Mouse (Mus musculus): ENCODE results near the gene Gm3072. TPM values are rescaled to one million over a fixed set of nuclear protein-coding genes. Genes with fewer than 3 reads are reported as not detected.

The Gm3072 gene
- polyA plus RNA-seq, 1 experiment from 2014 or later = not detected

Other genes with a start within 250 kb of the Gm3072 start
- not detected in 2 replicates for gene Gm7945, start 238.2 kb downstream of the Gm3072 start, polyA plus RNA-seq (2015; fragmentation: Nextera tagmentation; extraction: Ambion mirVana)
- not detected in 2 replicates for gene Gm6482, start 216.3 kb downstream of the Gm3072 start, polyA plus RNA-seq (2015; fragmentation: Nextera tagmentation; extraction: Ambion mirVana)
- not detected in 2 replicates for gene Gm7954, start 171.1 kb downstream of the Gm3072 start, polyA plus RNA-seq (2015; fragmentation: Nextera tagmentation; extraction: Ambion mirVana)
- gene Gm3486, start 135.1 kb downstream of the Gm3072 start, polyA plus RNA-seq (2015; fragmentation: Nextera tagmentation; extraction: Ambion mirVana) = not detected in 2 replicates
- not detected in 2 replicates for gene Gm7970, start 69.0 kb downstream of the Gm3072 start, polyA plus RNA-seq (2015; fragmentation: Nextera tagmentation; extraction: Ambion mirVana)
- gene 1700049E17Rik2, start 51.4 kb downstream of the Gm3072 start, polyA plus RNA-seq (2015; fragmentation: Nextera tagmentation; extraction: Ambion mirVana) = not detected in 2 replicates
- not detected in 2 replicates for gene Gm3676, start 21.9 kb upstream of the Gm3072 start, polyA plus RNA-seq (2015; fragmentation: Nextera tagmentation; extraction: Ambion mirVana)
- gene Gm8068, start 77.3 kb upstream of the Gm3072 start, polyA plus RNA-seq (2015; fragmentation: Nextera tagmentation; extraction: Ambion mirVana) = not detected in 2 replicates
- not detected in 2 replicates for gene Gm7929, start 126.0 kb upstream of the Gm3072 start, polyA plus RNA-seq (2015; fragmentation: Nextera tagmentation; extraction: Ambion mirVana)
- gene Gm47189, start 147.8 kb upstream of the Gm3072 start, polyA plus RNA-seq (2015; fragmentation: Nextera tagmentation; extraction: Ambion mirVana) = not detected in 2 replicates

Measured in forebrain, embryonic 16.5 days (tissue).